Mouse (Mus musculus) MEL (cell line): ENCODE measurements at regions not wholly inside any gene's neighbourhood (a gene's known extent, or its start where the extent isn't known, plus 50 kb on each side); places are given as distances from the start of the nearest gene placed in this dataset.

Experiments
- DNase-seq: peaks from one replicate; pipeline ENCODE4 v3.0.0; 2011; ENCODE audit warnings: low read depth, low spot score
- H3K27ac ChIP-seq: 2 replicates; pipeline ENCODE4 v1.5.1; 2012; ENCODE audit warnings: low read depth, mild to moderate bottlenecking, control low read depth, low read length, moderate library complexity; ENCODE audit not compliant: control insufficient read depth
- H3K27me3 ChIP-seq, 2 experiments: fragments of 150-350 bp in 1 of 2; sonication (generic) in 1 of 2; 2 replicates each; pipeline ENCODE4 v1.6.1; 2012; ENCODE audit warnings: low read length in 2 of 2, mild to moderate bottlenecking in 2 of 2, improper control_type of control experiment in 1 of 2, moderate library complexity in 1 of 2; ENCODE audit not compliant: insufficient read depth in 2 of 2, control insufficient read depth in 1 of 2
- H3K36me3 ChIP-seq, 2 experiments: 2 replicates each; pipeline ENCODE4 v1.6.1; 2012 to 2014; ENCODE audit warnings: low read length in 2 of 2, improper control_type of control experiment in 1 of 2, inconsistent platforms in 1 of 2, mild to moderate bottlenecking in 1 of 2; ENCODE audit not compliant: insufficient read depth in 2 of 2, control insufficient read depth in 1 of 2
- H3K4me1 ChIP-seq, 2 experiments: fragments of 150-350 bp in 1 of 2; sonication (generic) in 1 of 2; 2 replicates each; pipeline ENCODE4 v1.6.1; 2012; ENCODE audit warnings: low read length in 2 of 2, improper control_type of control experiment in 1 of 2, mild to moderate bottlenecking in 1 of 2; ENCODE audit not compliant: insufficient read depth in 2 of 2, control insufficient read depth in 1 of 2
- H3K4me3 ChIP-seq, 2 experiments: fragments of 150-350 bp in 1 of 2; sonication (generic) in 1 of 2; 2 replicates each; pipeline ENCODE4 v1.5.1; 2012; ENCODE audit warnings: low read depth in 2 of 2, low read length in 2 of 2, mild to moderate bottlenecking in 2 of 2, moderate library complexity in 2 of 2, control low read depth in 1 of 2, improper control_type of control experiment in 1 of 2; ENCODE audit not compliant: control insufficient read depth in 1 of 2, insufficient read depth in 1 of 2
- H3K79me2 ChIP-seq: 2 replicates; pipeline ENCODE4 v1.6.1; 2012; ENCODE audit warnings: mild to moderate bottlenecking, low read length, moderate library complexity; ENCODE audit not compliant: control insufficient read depth, poor library complexity, insufficient read depth
- H3K9ac ChIP-seq: 2 replicates; pipeline ENCODE4 v1.6.1; 2012; ENCODE audit warnings: low read depth, mild to moderate bottlenecking, control low read depth, low read length, moderate library complexity; ENCODE audit not compliant: control insufficient read depth, poor library complexity, severe bottlenecking
- H3K9me3 ChIP-seq: fragments of 150-350 bp; sonication (generic); replicated peaks from 2 replicates; pipeline ENCODE4 v1.6.1; 2012; ENCODE audit warnings: mild to moderate bottlenecking, low read length, improper control_type of control experiment, moderate library complexity; ENCODE audit not compliant: insufficient read depth
- BHLHE40 ChIP-seq: IDR thresholded peaks from 2 replicates; pipeline ENCODE4 v1.6.1; 2012; ENCODE audit warnings: low read depth, mild to moderate bottlenecking, inconsistent platforms, low read length, improper control_type of control experiment, borderline replicate concordance
- CHD1 ChIP-seq: IDR thresholded peaks from 2 replicates; pipeline ENCODE4 v1.6.1; 2012; ENCODE audit warnings: low read depth, mild to moderate bottlenecking, inconsistent platforms, low read length, improper control_type of control experiment
- ELF1 ChIP-seq: IDR thresholded peaks from 2 replicates; pipeline ENCODE4 v1.6.1; 2014; ENCODE audit warnings: low read depth, mild to moderate bottlenecking, inconsistent platforms, low read length, improper control_type of control experiment, moderate library complexity
- ETS1 ChIP-seq: IDR thresholded peaks from 2 replicates; pipeline ENCODE4 v1.6.1; 2012; ENCODE audit warnings: low read depth, mild to moderate bottlenecking, inconsistent platforms, low read length, improper control_type of control experiment, moderate library complexity
- GATA1 ChIP-seq: IDR thresholded peaks from 2 replicates; pipeline ENCODE4 v1.6.1; 2011; ENCODE audit warnings: low read depth, low read length, improper control_type of control experiment
- HCFC1 ChIP-seq: IDR thresholded peaks from 2 replicates; pipeline ENCODE4 v1.6.1; 2012; ENCODE audit warnings: low read depth, mild to moderate bottlenecking, inconsistent platforms, low read length, improper control_type of control experiment, moderate library complexity
- KAT2A ChIP-seq: conservative IDR thresholded peaks from 2 replicates; pipeline ENCODE4 v1.6.1; 2012; ENCODE audit warnings: low read depth, low read length, improper control_type of control experiment, inconsistent platforms
- MAFK ChIP-seq: IDR thresholded peaks from 2 replicates; pipeline ENCODE4 v1.6.1; 2011; ENCODE audit warnings: low read depth, mild to moderate bottlenecking, low read length, improper control_type of control experiment, borderline replicate concordance
- MAX ChIP-seq: IDR thresholded peaks from 2 replicates; pipeline ENCODE4 v1.6.1; 2011; ENCODE audit warnings: low read length, improper control_type of control experiment
- MAZ ChIP-seq: IDR thresholded peaks from 2 replicates; pipeline ENCODE4 v1.6.1; 2012; ENCODE audit warnings: low read depth, mild to moderate bottlenecking, inconsistent platforms, low read length, improper control_type of control experiment
- MEF2A ChIP-seq: IDR thresholded peaks from 2 replicates; pipeline ENCODE4 v1.6.1; 2014; ENCODE audit warnings: low read depth, mild to moderate bottlenecking, inconsistent platforms, low read length, improper control_type of control experiment; ENCODE audit not compliant: poor library complexity, insufficient replicate concordance, severe bottlenecking; ENCODE audit errors: extremely low read depth
- MYB ChIP-seq: IDR thresholded peaks from 2 replicates; pipeline ENCODE4 v1.6.1; 2011; ENCODE audit warnings: mild to moderate bottlenecking, low read depth, low read length, improper control_type of control experiment
- NELFE ChIP-seq: IDR thresholded peaks from 2 replicates; pipeline ENCODE4 v1.6.1; 2011; ENCODE audit warnings: low read depth, low read length, improper control_type of control experiment
- POLR2AphosphoS5 ChIP-seq: IDR thresholded peaks from 2 replicates; pipeline ENCODE4 v1.6.1; 2012; ENCODE audit warnings: low read depth, borderline replicate concordance, mild to moderate bottlenecking, inconsistent platforms, low read length, moderate library complexity, mixed read lengths
- RCOR1 ChIP-seq: IDR thresholded peaks from 2 replicates; pipeline ENCODE4 v1.6.1; 2012; ENCODE audit warnings: low read depth, mild to moderate bottlenecking, inconsistent platforms, low read length, improper control_type of control experiment
- TAL1 ChIP-seq: IDR thresholded peaks from 2 replicates; pipeline ENCODE4 v1.6.1; 2012; ENCODE audit warnings: mild to moderate bottlenecking, inconsistent platforms, low read length, moderate library complexity, mixed read lengths
- TBP ChIP-seq: IDR thresholded peaks from 2 replicates; pipeline ENCODE4 v1.8.0; 2011; ENCODE audit warnings: low read depth, low read length, improper control_type of control experiment
- UBTF ChIP-seq: IDR thresholded peaks from 2 replicates; pipeline ENCODE4 v1.6.1; 2012; ENCODE audit warnings: low read depth, mild to moderate bottlenecking, inconsistent platforms, low read length, improper control_type of control experiment, moderate library complexity, borderline replicate concordance; ENCODE audit not compliant: insufficient read depth
- USF1 ChIP-seq: IDR thresholded peaks from 2 replicates; pipeline ENCODE4 v1.6.1; 2014; ENCODE audit warnings: low read depth, mild to moderate bottlenecking, inconsistent platforms, low read length, improper control_type of control experiment, moderate library complexity
- USF2 ChIP-seq, 2 experiments: IDR thresholded peaks; 2 replicates each; pipeline ENCODE4 v1.6.1; 2011 to 2012; ENCODE audit warnings: improper control_type of control experiment in 2 of 2, low read length in 2 of 2, borderline replicate concordance in 1 of 2, inconsistent platforms in 1 of 2, low read depth in 1 of 2, mild to moderate bottlenecking in 1 of 2; ENCODE audit not compliant: insufficient read depth in 1 of 2
- ZC3H11A ChIP-seq: IDR thresholded peaks from 2 replicates; pipeline ENCODE4 v1.6.1; 2012; ENCODE audit warnings: low read depth, mild to moderate bottlenecking, inconsistent platforms, low read length, improper control_type of control experiment
- ZMIZ1 ChIP-seq: IDR thresholded peaks from 2 replicates; pipeline ENCODE4 v1.6.1; 2012; ENCODE audit warnings: low read depth, mild to moderate bottlenecking, inconsistent platforms, low read length, improper control_type of control experiment, moderate library complexity
- ZNF384 ChIP-seq: IDR thresholded peaks from 2 replicates; pipeline ENCODE4 v1.6.1; 2012; ENCODE audit warnings: low read depth, mild to moderate bottlenecking, inconsistent platforms, low read length, improper control_type of control experiment

DNA sequence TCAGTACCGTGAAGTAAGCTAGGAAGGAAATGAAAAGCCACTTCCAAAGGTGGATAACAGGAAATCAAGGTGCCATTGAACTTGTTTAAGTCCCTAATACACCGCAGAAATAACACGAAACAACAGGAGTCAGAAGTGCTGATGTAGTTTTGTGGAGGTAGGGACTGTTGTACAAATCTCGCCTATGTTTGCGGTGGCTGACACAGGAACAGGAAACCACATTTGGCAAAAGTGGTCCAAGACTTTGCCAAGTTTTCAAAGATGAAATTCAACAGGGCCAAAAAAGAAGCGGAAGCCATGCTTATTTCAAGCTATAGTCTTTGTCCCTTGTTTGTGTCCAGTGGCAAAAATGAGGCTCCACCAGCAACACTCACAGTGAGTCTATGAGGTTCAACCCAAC is 204.3 kb downstream of the Rpl36a-ps1 start:
- Histone ChIP-seq H3K36me3 (no peaks in the 10 kb centered on the region), H3K9ac (no peak overlapping the region), H3K79me2 (no peaks in the 10 kb centered on the region), H3K4me3 (no peak overlapping the region), H3K9me3 (no peaks in the 10 kb centered on the region), H3K27ac (no peak overlapping the region), H3K27me3 (no peaks in the 10 kb centered on the region)
- no peak for DNase-seq
- peak; percentile 18; the same call in 1 of the 2 replicates for TF ChIP-seq RCOR1
- TF ChIP-seq BHLHE40 = no peak
- TF ChIP-seq, all 39 proteins: peak for 1
- H3K4me1 ChIP-seq = no peaks in the 10 kb centered on the region

DNA sequence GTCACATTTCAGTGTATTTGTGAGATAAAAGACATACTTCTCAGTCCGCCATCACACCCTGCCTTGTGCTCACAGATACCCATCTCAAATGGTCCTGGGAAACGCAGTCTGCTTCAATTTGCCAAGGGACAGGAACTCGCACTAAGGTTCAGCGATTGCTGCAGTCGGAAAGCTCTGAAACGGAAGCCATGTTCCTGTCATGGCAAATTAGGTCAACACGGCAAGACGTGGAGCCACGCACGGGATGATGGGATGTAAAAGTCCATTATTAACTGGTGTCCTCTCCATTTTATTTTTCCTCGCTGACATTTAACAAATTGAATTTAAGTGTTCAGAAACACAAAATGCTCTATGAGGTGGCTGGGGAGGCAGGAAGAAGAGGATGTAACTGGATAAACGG is 212.4 kb downstream of the Rpl36a-ps1 start:
- H3K36me3 ChIP-seq = no peaks in the 10 kb centered on the region
- H3K79me2 ChIP-seq = no peaks in the 10 kb centered on the region
- no peak for DNase-seq
- no peak overlapping the region for H3K4me3 ChIP-seq
- H3K9ac ChIP-seq = no peak overlapping the region
- no peak overlapping the region for H3K27ac ChIP-seq
- no peaks in the 10 kb centered on the region for H3K9me3 ChIP-seq
- TF ChIP-seq ZMIZ1 (no peak), CHD1 (no peak), ELF1 (no peak), ETS1 (no peak)
- no peaks in the 10 kb centered on the region for H3K27me3 ChIP-seq
- no peaks in the 10 kb centered on the region for H3K4me1 ChIP-seq

DNA sequence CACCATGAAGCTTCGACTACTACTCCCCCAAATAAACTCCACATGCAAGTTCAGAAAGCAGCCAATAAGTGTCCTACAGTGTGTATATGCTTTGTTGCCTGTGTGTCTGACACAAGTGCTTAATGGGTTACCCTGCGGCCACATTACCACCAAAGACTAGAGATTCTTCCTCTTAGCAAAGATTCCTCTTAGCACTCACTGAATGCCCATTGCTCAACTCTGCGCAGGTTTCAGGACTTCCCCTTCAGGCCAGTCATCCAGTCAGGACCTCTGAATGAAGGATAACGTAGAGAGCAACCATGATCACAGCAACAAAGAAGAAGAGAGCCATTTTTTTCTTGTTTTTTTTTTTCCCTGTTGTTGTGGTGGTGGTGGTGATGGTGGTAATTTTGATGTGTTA is 222.0 kb downstream of the Rpl36a-ps1 start:
- Histone ChIP-seq H3K9ac (no peak overlapping the region), H3K36me3 (peaks cover 0 to 6% of the 10 kb centered on the region in 2 experiments; a peak in 2 of 4 replicates), H3K9me3 (no peaks in the 10 kb centered on the region), H3K27ac (no peak overlapping the region), H3K4me1 (peaks cover 0 to 5% of the 10 kb centered on the region in 2 experiments; a peak in 1 of 4 replicates), H3K4me3 (no peak overlapping the region), H3K79me2 (no peaks in the 10 kb centered on the region; the same call in 1 of the 2 replicates), H3K27me3 (no peaks in the 10 kb centered on the region)
- DNase-seq = no peak
- TF ChIP-seq UBTF (no peak), MAFK (no peak), NELFE (no peak), TAL1 (no peak), MEF2A (no peak), MYB (no peak), ZNF384 (no peak), MAX (no peak), POLR2AphosphoS5 (no peak), TBP (no peak), BHLHE40 (no peak), HCFC1 (no peak), ZC3H11A (no peak), MAZ (no peak), GATA1 (no peak), CHD1 (no peak), USF1 (no peak), USF2 (IDR thresholded peaks at IDR 0.05; ENCODE audit: borderline replicate concordance in 1 of 2, insufficient read depth in 1 of 2, low read depth in 1 of 2, low read length in 2 of 2) (no peak), KAT2A (no peak), ETS1 (no peak)
